Mouse (Mus musculus): ENCODE data around the gene Lsmem1. TPM values are rescaled to one million over a fixed set of nuclear protein-coding genes. Genes with fewer than 3 reads are reported as not detected.

Gene Lsmem1
- polyA plus RNA-seq, 1 experiment from 2014 or later = 21.4 TPM

- 34% methylated on average over 3 of the region's 3 CpGs for WGBS (ENCODE audit: insufficient replicate concordance)
- Histone ChIP-seq H3K36me3 (ENCODE audit: control insufficient read depth, insufficient read depth, low read length) (no peaks in the 10 kb centered on the region), H3K27ac (ENCODE audit: low read depth, low read length) (no peak overlapping the region), H3K4me2 (peak overlapping the region; percentile 77), H3K27me3 (ENCODE audit: control insufficient read depth, insufficient read depth, low read length) (no peaks in the 10 kb centered on the region), H3K4me3 (ENCODE audit: low read depth, low read length) (peak overlapping the region; percentile 99), H3K9ac (ENCODE audit: low read depth, low read length) (no peak overlapping the region), H3K4me1 (ENCODE audit: control insufficient read depth, insufficient read depth, low read length) (peaks cover 13% of the 10 kb centered on the region), H3K9me3 (replicated peaks; ENCODE audit: control insufficient read depth, low read length) (no peaks in the 10 kb centered on the region)
- ATAC-seq (replicated peaks; ENCODE audit: insufficient number of reproducible peaks, low FRiP score, low TSS enrichment) = no peak
These were observed 21.6 kb upstream of the Lsmem1 start for GRCm38 (mm10) chr12:40220896-40221295.

DNA sequence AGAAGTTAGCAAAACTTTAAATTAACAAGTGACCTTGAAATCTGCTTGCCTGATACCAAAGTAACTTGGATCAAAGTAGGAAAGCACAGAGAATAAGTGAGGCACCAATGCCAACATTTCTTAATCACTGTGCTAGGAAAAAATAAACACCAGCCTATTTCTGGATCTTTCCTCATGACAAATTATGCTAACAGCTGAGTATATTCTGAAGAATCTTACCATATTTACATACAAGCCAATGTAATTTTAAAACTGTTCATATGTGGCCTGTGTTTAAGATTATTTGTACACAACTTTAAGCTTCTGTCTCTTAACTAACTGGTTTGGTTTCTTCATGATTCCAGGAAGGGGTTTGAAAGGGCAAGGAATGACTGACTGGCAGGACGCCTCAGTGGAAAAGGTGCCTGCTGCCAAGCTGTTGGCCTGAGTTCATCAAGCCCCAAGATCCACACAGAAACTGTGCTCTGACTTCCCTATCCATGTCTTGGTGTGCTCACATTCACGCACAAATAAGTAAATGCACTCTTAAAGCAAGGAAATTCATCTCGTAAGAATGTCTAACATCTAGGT is 20.8 kb upstream of the Lsmem1 start:
- 64% methylated on average over 3 of the region's 3 CpGs for WGBS (ENCODE audit: insufficient replicate concordance)

DNA sequence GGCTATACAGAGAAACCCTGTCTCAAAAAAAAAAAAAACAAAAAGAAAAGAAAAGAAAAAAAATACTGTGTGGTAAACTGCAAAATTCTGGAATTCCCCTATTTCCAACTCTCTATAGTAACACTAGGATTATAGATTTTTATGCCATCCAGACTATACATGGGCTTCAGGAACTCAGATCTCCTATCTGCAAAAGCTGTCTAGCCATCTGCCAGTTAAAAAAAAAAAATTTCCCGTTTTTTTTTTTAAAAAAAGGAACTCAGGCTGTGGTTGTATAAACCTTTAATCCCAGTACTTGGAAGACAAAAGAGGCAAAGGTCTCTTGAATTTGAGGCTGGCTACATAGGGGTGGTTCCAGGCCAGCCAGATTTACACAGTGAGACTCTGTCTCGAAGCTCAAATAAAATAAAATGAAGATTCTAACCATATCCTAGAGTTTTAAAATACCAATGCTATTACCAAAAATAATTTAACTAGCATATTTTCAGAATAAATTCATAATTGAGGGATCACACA is 19.2 kb upstream of the Lsmem1 start:
- no peaks in the 10 kb centered on the region for H3K27me3 ChIP-seq (ENCODE audit: control insufficient read depth, insufficient read depth, low read length)
- H3K36me3 ChIP-seq (ENCODE audit: control insufficient read depth, insufficient read depth, low read length) = peaks cover 18% of the 10 kb centered on the region
- peaks cover 10% of the 10 kb centered on the region for H3K4me1 ChIP-seq (ENCODE audit: control insufficient read depth, insufficient read depth, low read length)
- no peak overlapping the region for H3K4me2 ChIP-seq
- H3K4me3 ChIP-seq (ENCODE audit: low read depth, low read length) = no peak overlapping the region
- H3K9me3 ChIP-seq (replicated peaks; ENCODE audit: control insufficient read depth, low read length) = no peaks in the 10 kb centered on the region
- no peak overlapping the region for H3K9ac ChIP-seq (ENCODE audit: low read depth, low read length)
- WGBS (ENCODE audit: insufficient replicate concordance) = 84% methylated on average over 2 of the region's 2 CpGs
- H3K27ac ChIP-seq (ENCODE audit: low read depth, low read length) = no peak overlapping the region
- ATAC-seq (replicated peaks; ENCODE audit: insufficient number of reproducible peaks, low FRiP score, low TSS enrichment) = no peak

More for the DNA sequence above, 20.8 kb upstream of the Lsmem1 start:
- no peak overlapping the region for H3K27ac ChIP-seq (ENCODE audit: low read depth, low read length)
- peaks cover 13% of the 10 kb centered on the region for H3K4me1 ChIP-seq (ENCODE audit: control insufficient read depth, insufficient read depth, low read length)
- H3K4me2 ChIP-seq = peak overlapping the region; percentile 77
- no peaks in the 10 kb centered on the region for H3K9me3 ChIP-seq (replicated peaks; ENCODE audit: control insufficient read depth, low read length)
- peaks cover 5% of the 10 kb centered on the region; the same call in 1 of the 2 replicates for H3K36me3 ChIP-seq (ENCODE audit: control insufficient read depth, insufficient read depth, low read length)
- peak overlapping the region; percentile 99 for H3K4me3 ChIP-seq (ENCODE audit: low read depth, low read length)
- ATAC-seq (replicated peaks; ENCODE audit: insufficient number of reproducible peaks, low FRiP score, low TSS enrichment) = no peak
- H3K9ac ChIP-seq (ENCODE audit: low read depth, low read length) = no peak overlapping the region
- H3K27me3 ChIP-seq (ENCODE audit: control insufficient read depth, insufficient read depth, low read length) = no peaks in the 10 kb centered on the region

- Histone ChIP-seq H3K27ac (ENCODE audit: low read depth, low read length) (no peak overlapping the region), H3K9me3 (replicated peaks; ENCODE audit: control insufficient read depth, low read length) (no peaks in the 10 kb centered on the region), H3K36me3 (ENCODE audit: control insufficient read depth, insufficient read depth, low read length) (peaks cover 24% of the 10 kb centered on the region), H3K27me3 (ENCODE audit: control insufficient read depth, insufficient read depth, low read length) (no peaks in the 10 kb centered on the region), H3K4me3 (ENCODE audit: low read depth, low read length) (no peak overlapping the region), H3K4me2 (no peak overlapping the region), H3K9ac (ENCODE audit: low read depth, low read length) (no peak overlapping the region), H3K4me1 (ENCODE audit: control insufficient read depth, insufficient read depth, low read length) (peaks cover 10% of the 10 kb centered on the region)
- ATAC-seq (replicated peaks; ENCODE audit: insufficient number of reproducible peaks, low FRiP score, low TSS enrichment) = no peak
- WGBS (ENCODE audit: insufficient replicate concordance) = 91% methylated on average over 2 of the region's 2 CpGs
These were observed 18.5 kb upstream of the Lsmem1 start for GRCm38 (mm10) chr12:40217776-40218175.

GRCm38 (mm10) chr12:40214888-40215876 is 15.9 kb upstream of the Lsmem1 start:
- Histone ChIP-seq H3K27me3 (ENCODE audit: control insufficient read depth, insufficient read depth, low read length) (no peaks in the 10 kb centered on the region), H3K36me3 (ENCODE audit: control insufficient read depth, insufficient read depth, low read length) (peaks cover 39% of the 10 kb centered on the region), H3K9me3 (replicated peaks; ENCODE audit: control insufficient read depth, low read length) (no peaks in the 10 kb centered on the region), H3K27ac (ENCODE audit: low read depth, low read length) (no peak overlapping the region), H3K4me3 (ENCODE audit: low read depth, low read length) (no peak overlapping the region), H3K4me2 (no peak overlapping the region), H3K9ac (ENCODE audit: low read depth, low read length) (no peak overlapping the region), H3K4me1 (ENCODE audit: control insufficient read depth, insufficient read depth, low read length) (peaks cover 3% of the 10 kb centered on the region; the same call in 1 of the 2 replicates)
- ATAC-seq (replicated peaks; ENCODE audit: insufficient number of reproducible peaks, low FRiP score, low TSS enrichment) = no peak
- 94% methylated on average over 15 of the region's 15 CpGs for WGBS (ENCODE audit: insufficient replicate concordance)

DNA sequence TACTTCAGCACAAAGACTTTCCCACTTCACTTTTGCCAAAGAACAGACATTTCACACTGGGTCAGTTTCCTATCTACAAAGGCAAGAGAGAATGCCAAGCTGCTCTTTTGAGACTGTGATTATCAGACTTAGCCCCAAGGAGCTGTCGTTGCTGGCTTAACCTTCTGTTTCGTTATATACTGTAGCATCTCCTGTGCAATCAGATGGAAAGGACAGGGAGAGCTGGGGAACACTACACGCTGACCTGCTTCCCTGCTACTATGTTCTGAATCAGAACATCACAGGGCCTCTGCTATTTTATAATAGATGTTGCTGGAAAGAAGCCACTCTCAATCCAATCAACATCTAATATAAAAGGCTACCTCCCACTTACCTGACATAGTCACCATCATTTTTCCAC is 9.8 kb upstream of the Lsmem1 start:
- no peak for ATAC-seq (replicated peaks; ENCODE audit: insufficient number of reproducible peaks, low FRiP score, low TSS enrichment)
- Histone ChIP-seq H3K4me3 (ENCODE audit: low read depth, low read length) (no peak overlapping the region), H3K36me3 (ENCODE audit: control insufficient read depth, insufficient read depth, low read length) (peaks cover 47% of the 10 kb centered on the region), H3K9me3 (replicated peaks; ENCODE audit: control insufficient read depth, low read length) (no peaks in the 10 kb centered on the region), H3K9ac (ENCODE audit: low read depth, low read length) (no peak overlapping the region), H3K4me1 (ENCODE audit: control insufficient read depth, insufficient read depth, low read length) (no peaks in the 10 kb centered on the region), H3K27me3 (ENCODE audit: control insufficient read depth, insufficient read depth, low read length) (no peaks in the 10 kb centered on the region), H3K4me2 (no peak overlapping the region), H3K27ac (ENCODE audit: low read depth, low read length) (no peak overlapping the region)
- WGBS (ENCODE audit: insufficient replicate concordance) = 89% methylated on average over 3 of the region's 3 CpGs

DNA sequence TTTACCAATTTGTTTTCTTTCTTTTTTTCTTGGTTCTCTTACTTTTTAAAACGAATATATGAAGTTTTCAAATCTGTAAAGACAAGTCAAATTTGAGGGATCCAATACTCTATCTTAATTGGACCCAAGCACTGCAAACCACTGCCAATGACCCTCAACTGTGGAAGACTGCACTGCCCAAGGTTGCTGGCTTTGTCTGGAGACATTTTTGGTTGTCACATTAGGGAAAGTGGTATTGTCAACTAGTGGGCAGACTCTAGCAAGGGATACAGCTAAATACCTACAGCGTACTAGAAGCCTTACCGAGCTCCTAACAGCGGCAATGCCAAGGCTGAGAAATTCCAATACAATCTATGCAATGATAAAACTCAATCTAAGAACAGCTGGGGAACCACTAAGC is 8.6 kb upstream of the Lsmem1 start:
- Histone ChIP-seq H3K9me3 (replicated peaks; ENCODE audit: control insufficient read depth, low read length) (no peaks in the 10 kb centered on the region), H3K4me3 (ENCODE audit: low read depth, low read length) (no peak overlapping the region), H3K27ac (ENCODE audit: low read depth, low read length) (no peak overlapping the region), H3K4me2 (no peak overlapping the region), H3K4me1 (ENCODE audit: control insufficient read depth, insufficient read depth, low read length) (no peaks in the 10 kb centered on the region), H3K27me3 (ENCODE audit: control insufficient read depth, insufficient read depth, low read length) (no peaks in the 10 kb centered on the region), H3K36me3 (ENCODE audit: control insufficient read depth, insufficient read depth, low read length) (peaks cover 40% of the 10 kb centered on the region), H3K9ac (ENCODE audit: low read depth, low read length) (no peak overlapping the region)
- 88% methylated on average over 4 of the region's 4 CpGs for WGBS (ENCODE audit: insufficient replicate concordance)
- ATAC-seq (replicated peaks; ENCODE audit: insufficient number of reproducible peaks, low FRiP score, low TSS enrichment) = no peak

GRCm38 (mm10) chr12:40202161-40203035 is 3.1 kb upstream of the Lsmem1 start:
- H3K27me3 ChIP-seq (ENCODE audit: control insufficient read depth, insufficient read depth, low read length) = no peaks in the 10 kb centered on the region
- WGBS (ENCODE audit: insufficient replicate concordance) = 88% methylated on average over 7 of the region's 7 CpGs
- H3K27ac ChIP-seq (ENCODE audit: low read depth, low read length) = no peak overlapping the region
- H3K4me2 ChIP-seq = no peak overlapping the region
- no peak overlapping the region for H3K4me3 ChIP-seq (ENCODE audit: low read depth, low read length)
- H3K4me1 ChIP-seq (ENCODE audit: control insufficient read depth, insufficient read depth, low read length) = 0 out of 2 replicates have a peak, but pooled peaks cover 4% of the 10 kb centered on the region
- H3K9ac ChIP-seq (ENCODE audit: low read depth, low read length) = no peak overlapping the region
- no peaks in the 10 kb centered on the region for H3K9me3 ChIP-seq (replicated peaks; ENCODE audit: control insufficient read depth, low read length)
- no peak for ATAC-seq (replicated peaks; ENCODE audit: insufficient number of reproducible peaks, low FRiP score, low TSS enrichment)
- peaks cover 23% of the 10 kb centered on the region for H3K36me3 ChIP-seq (ENCODE audit: control insufficient read depth, insufficient read depth, low read length)

All from heart, embryonic 11.5 days (tissue).